Mouse (Mus musculus) lung, embryonic 15.5 days (tissue): ENCODE measurements around the gene Gm14124. TPM values are rescaled to one million over a fixed set of nuclear protein-coding genes. Genes with fewer than 3 reads are reported as not detected.
"Not testable (repeated sequence)": the region's sequence is repeated elsewhere in the genome, so short reads cannot be mapped to it uniquely, and the experiment has no call there.

Experiments used
- ATAC-seq: fragments of 200-750 bp; cut with Nextera tagmentation; 2 replicates; pipeline ENCODE4 v1.8.0; 2017; ENCODE audit warnings: moderate number of reproducible peaks, borderline replicate concordance; ENCODE audit not compliant: low FRiP score, low TSS enrichment; ENCODE audit errors: extremely low read depth
- H3K27ac ChIP-seq: fragments of 300-500 bp; sonication (generic); 2 replicates; pipeline ENCODE4 v1.5.1; 2015; ENCODE audit warnings: moderate library complexity, mild to moderate bottlenecking, inconsistent platforms
- H3K27me3 ChIP-seq: fragments of 300-500 bp; sonication (generic); 2 replicates; pipeline ENCODE4 v1.6.1; 2015; ENCODE audit warnings: inconsistent platforms
- H3K36me3 ChIP-seq: fragments of 300-500 bp; sonication (generic); 2 replicates; pipeline ENCODE4 v1.6.1; 2015; ENCODE audit warnings: inconsistent platforms
- H3K4me1 ChIP-seq: fragments of 300-500 bp; sonication (generic); 2 replicates; pipeline ENCODE4 v1.6.1; 2015; ENCODE audit warnings: inconsistent platforms
- H3K4me2 ChIP-seq: fragments of 300-500 bp; sonication (generic); 2 replicates; pipeline ENCODE4 v1.6.1; 2015; ENCODE audit warnings: inconsistent platforms, mild to moderate bottlenecking, moderate library complexity
- H3K4me3 ChIP-seq: fragments of 300-500 bp; sonication (generic); 2 replicates; pipeline ENCODE4 v1.5.1; 2015; ENCODE audit warnings: mild to moderate bottlenecking, inconsistent platforms
- H3K9ac ChIP-seq: fragments of 300-500 bp; sonication (generic); 2 replicates; pipeline ENCODE4 v1.6.1; 2015; ENCODE audit warnings: inconsistent platforms
- H3K9me3 ChIP-seq: fragments of 300-500 bp; sonication (generic); 2 replicates; pipeline ENCODE4 v1.6.1; 2016; ENCODE audit warnings: inconsistent platforms
- WGBS: fragments of 180-500 bp; shearing (Covaris S2); methylation state at CpG from one replicate; pipeline ENCODE4 v1.1.7; 2015; 5-methylcytosine and 5-hydroxymethylcytosine counted together
- polyA plus RNA-seq: library from polyadenylated mRNA; unstranded; fragments of >200 nt; fragmentation: Nextera tagmentation; extraction: Ambion mirVana; gene quantifications from 2 replicates; pipeline ENCODE4 v1.2.1, GENCODE M21; 2015

Gene Gm14124
- 0.06 TPM in 1 of 2 replicates, not detected in the other for polyA plus RNA-seq

- H3K9me3 ChIP-seq, H3K36me3 ChIP-seq, H3K4me3 ChIP-seq, H3K27me3 ChIP-seq, H3K27ac ChIP-seq, H3K4me2 ChIP-seq, ATAC-seq, H3K4me1 ChIP-seq, H3K9ac ChIP-seq: not testable (repeated sequence)
- WGBS, result 68% methylated on average over 4 of the region's 4 CpGs
Measured at GRCm38 (mm10) chr2:150257291-150257690, at the start of gene Gm14124. Gene Gm14124 (plus strand): TSS chr2:150257517.

DNA sequence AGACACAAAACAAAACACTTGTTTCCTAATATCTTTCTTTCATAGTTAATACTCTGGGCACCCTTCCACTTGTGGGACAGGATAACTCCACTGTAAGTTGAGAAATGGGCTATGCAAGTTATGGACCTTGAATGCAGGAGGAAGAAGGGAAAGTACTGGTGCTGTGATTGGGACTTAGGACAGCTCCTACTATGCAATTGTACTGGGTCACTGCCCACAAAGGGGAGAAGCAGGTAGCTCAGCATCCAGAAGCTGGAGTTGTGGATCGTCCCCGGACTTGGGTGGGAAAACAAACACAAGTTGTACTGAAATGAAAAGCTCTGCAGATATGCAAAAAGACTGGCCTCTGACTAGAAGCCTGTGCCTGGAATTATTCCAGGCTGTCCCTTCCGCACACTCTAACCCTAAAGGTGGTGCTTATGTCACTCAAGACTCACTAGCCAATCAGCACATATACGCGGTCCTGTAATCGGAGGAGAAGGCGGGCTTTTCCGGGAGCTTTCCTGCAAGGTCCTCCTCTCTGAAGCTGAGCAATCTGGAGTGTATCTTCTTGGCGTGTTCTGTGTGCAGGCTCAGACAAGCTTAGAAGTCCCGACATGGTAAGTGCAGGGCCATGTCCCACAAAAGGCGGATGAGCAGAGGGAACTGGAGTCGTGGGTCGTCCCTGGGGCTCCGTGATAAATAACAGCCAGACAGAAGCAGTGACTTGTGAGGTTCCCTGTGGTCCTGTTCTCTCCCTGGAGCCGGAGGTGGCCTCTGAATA, 39.5 kb upstream of the Gm14124 start, which contains the start of gene Zfp937:
Zfp937 (plus strand) TSS at position 474 of the 763 bp plus-strand sequence.
- 2% methylated on average over 15 of the region's 15 CpGs for WGBS
- Histone ChIP-seq H3K9ac (peak within 1 kb of the TSS; percentile 41), H3K4me3 (peak within 1 kb of the TSS; percentile 47), H3K27ac (peak within 1 kb of the TSS; percentile 61), H3K4me2 (peak within 1 kb of the TSS; percentile 47)
- H3K9me3 ChIP-seq, H3K27me3 ChIP-seq, H3K36me3 ChIP-seq, H3K4me1 ChIP-seq: not testable (repeated sequence)
- peak; percentile 100 for ATAC-seq

- peak overlapping the region; percentile 61; the same call in 1 of the 2 replicates for H3K27ac ChIP-seq
- H3K4me1 ChIP-seq, H3K9me3 ChIP-seq, H3K36me3 ChIP-seq, ATAC-seq, H3K27me3 ChIP-seq: not testable (repeated sequence)
- H3K9ac ChIP-seq, result peak overlapping the region; percentile 41
- H3K4me3 ChIP-seq, result peak overlapping the region; percentile 47
- 6% methylated on average over 4 of the region's 4 CpGs for WGBS
- H3K4me2 ChIP-seq, result peak overlapping the region; percentile 47
Measured at GRCm38 (mm10) chr2:150218363-150218725, 39.0 kb upstream of the Gm14124 start.

DNA sequence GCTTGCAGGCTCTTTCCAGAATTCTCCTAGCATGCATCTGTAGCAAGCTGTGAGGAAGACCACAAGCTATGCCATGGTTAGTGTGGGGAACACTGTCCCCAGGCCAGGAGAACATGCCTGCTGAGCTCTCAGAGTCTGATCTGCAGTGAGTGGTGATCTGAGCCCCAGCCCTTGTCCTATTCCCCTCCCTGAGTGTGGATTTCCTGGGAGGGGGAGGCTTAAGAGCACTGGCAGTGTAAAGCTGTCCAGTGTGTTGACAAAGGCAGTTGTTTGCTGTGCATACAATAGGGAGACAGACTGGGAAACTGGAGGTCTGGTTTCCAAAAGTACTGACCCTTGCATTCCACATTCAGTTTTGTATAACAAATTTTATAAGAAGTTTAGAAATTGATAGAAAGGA, 34.1 kb upstream of the Gm14124 start:
- H3K36me3 ChIP-seq, result not testable (repeated sequence)

DNA sequence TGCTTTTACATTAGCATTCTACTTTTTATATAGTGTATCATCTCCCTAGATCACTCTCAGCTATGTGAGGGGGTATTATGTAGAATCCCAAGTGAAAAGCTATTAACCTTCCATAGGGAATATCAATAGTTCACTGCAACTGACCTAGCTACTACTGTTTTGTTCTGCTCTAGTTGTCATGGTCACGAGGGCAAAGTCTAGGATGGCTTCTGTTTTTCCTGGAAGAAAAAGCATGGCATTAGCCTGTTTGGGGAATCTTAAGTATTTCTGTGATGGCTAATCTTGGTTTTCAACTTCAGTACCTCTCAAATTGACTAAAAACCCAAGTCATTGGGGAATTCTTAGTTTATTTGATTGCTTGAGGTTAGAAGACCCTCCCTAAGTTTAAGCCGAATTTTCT, 14.1 kb upstream of the Gm14124 start:
- Histone ChIP-seq H3K9me3 (0 out of 2 replicates have a peak, but pooled peaks cover 4% of the 10 kb centered on the region), H3K9ac (no peak overlapping the region), H3K4me1 (no peaks in the 10 kb centered on the region), H3K4me2 (no peak overlapping the region), H3K27me3 (no peaks in the 10 kb centered on the region), H3K4me3 (no peak overlapping the region), H3K36me3 (peaks cover 13% of the 10 kb centered on the region), H3K27ac (no peak overlapping the region)
- no peak for ATAC-seq
- 83% methylated on average over 2 of the region's 2 CpGs for WGBS

More for the DNA sequence above, 34.1 kb upstream of the Gm14124 start:
- not testable (repeated sequence) for H3K9me3 ChIP-seq, H3K4me2 ChIP-seq, H3K4me1 ChIP-seq, H3K4me3 ChIP-seq, H3K9ac ChIP-seq, H3K27ac ChIP-seq, H3K27me3 ChIP-seq, ATAC-seq

- not testable (repeated sequence) for H3K27ac ChIP-seq, ATAC-seq, H3K4me2 ChIP-seq, H3K4me1 ChIP-seq, H3K9me3 ChIP-seq, H3K27me3 ChIP-seq, H3K4me3 ChIP-seq, H3K9ac ChIP-seq, H3K36me3 ChIP-seq
- 42% methylated on average over 2 of the region's 2 CpGs for WGBS
Measured at GRCm38 (mm10) chr2:150255491-150255890, 1.8 kb upstream of the Gm14124 start, which contains the start of gene Gm21994. Gene Gm21994 (minus strand): TSS chr2:150255591.

DNA sequence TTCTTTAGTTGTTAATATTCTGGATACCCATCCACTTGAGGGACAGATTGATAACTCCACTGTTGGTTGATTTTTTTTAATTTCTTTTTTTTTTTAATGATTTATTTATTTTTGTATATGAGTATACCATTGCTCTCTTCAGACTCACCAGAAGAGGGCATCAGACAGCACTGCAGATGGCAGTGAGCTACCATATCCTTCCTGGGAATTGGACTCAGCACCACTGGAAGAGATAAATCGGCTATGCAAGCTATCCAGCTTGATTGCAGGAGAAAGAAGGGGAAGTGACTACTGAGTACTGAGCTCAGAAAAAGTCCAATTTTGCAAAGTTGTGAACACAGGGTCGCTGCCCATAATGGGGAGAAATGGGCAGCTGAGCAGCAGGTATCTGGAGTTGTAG, 456 bp upstream of the Gm14124 start:
- not testable (repeated sequence) for H3K36me3 ChIP-seq, H3K9me3 ChIP-seq, H3K9ac ChIP-seq, H3K27me3 ChIP-seq, H3K27ac ChIP-seq, H3K4me3 ChIP-seq, H3K4me2 ChIP-seq, ATAC-seq, H3K4me1 ChIP-seq
- 70% methylated on average over 2 of the region's 2 CpGs for WGBS

- H3K27ac ChIP-seq, result no peak overlapping the region
- H3K9me3 ChIP-seq, result no peaks in the 10 kb centered on the region
- 67% methylated on average over 6 of the region's 6 CpGs for WGBS
- no peaks in the 10 kb centered on the region for H3K4me1 ChIP-seq
- no peak overlapping the region for H3K4me3 ChIP-seq
- no peaks in the 10 kb centered on the region for H3K27me3 ChIP-seq
- no peak overlapping the region for H3K9ac ChIP-seq
- no peaks in the 10 kb centered on the region for H3K36me3 ChIP-seq
- H3K4me2 ChIP-seq, result no peak overlapping the region
- no peak for ATAC-seq
Measured at GRCm38 (mm10) chr2:150293669-150294068, 36.4 kb downstream of the Gm14124 start.

- H3K4me3 ChIP-seq, result no peak overlapping the region
- 30% methylated on average over 1 of the region's 1 CpGs for WGBS
- H3K36me3 ChIP-seq, result no peaks in the 10 kb centered on the region
- no peaks in the 10 kb centered on the region for H3K4me1 ChIP-seq
- no peak overlapping the region for H3K9ac ChIP-seq
- no peak overlapping the region for H3K4me2 ChIP-seq
- no peaks in the 10 kb centered on the region for H3K27me3 ChIP-seq
- no peak for ATAC-seq
- H3K9me3 ChIP-seq, result no peaks in the 10 kb centered on the region
- no peak overlapping the region for H3K27ac ChIP-seq
Measured at GRCm38 (mm10) chr2:150299096-150299495, 41.8 kb downstream of the Gm14124 start.

- ATAC-seq, result no peak
- Histone ChIP-seq H3K4me2 (no peak overlapping the region), H3K36me3 (no peaks in the 10 kb centered on the region), H3K27ac (no peak overlapping the region), H3K9ac (no peak overlapping the region), H3K27me3 (no peaks in the 10 kb centered on the region), H3K9me3 (no peaks in the 10 kb centered on the region), H3K4me1 (peaks cover 2% of the 10 kb centered on the region; the same call in 1 of the 2 replicates), H3K4me3 (no peak overlapping the region)
- 83% methylated on average over 10 of the region's 10 CpGs for WGBS
Measured at GRCm38 (mm10) chr2:150307183-150307773, 50.0 kb downstream of the Gm14124 start.

DNA sequence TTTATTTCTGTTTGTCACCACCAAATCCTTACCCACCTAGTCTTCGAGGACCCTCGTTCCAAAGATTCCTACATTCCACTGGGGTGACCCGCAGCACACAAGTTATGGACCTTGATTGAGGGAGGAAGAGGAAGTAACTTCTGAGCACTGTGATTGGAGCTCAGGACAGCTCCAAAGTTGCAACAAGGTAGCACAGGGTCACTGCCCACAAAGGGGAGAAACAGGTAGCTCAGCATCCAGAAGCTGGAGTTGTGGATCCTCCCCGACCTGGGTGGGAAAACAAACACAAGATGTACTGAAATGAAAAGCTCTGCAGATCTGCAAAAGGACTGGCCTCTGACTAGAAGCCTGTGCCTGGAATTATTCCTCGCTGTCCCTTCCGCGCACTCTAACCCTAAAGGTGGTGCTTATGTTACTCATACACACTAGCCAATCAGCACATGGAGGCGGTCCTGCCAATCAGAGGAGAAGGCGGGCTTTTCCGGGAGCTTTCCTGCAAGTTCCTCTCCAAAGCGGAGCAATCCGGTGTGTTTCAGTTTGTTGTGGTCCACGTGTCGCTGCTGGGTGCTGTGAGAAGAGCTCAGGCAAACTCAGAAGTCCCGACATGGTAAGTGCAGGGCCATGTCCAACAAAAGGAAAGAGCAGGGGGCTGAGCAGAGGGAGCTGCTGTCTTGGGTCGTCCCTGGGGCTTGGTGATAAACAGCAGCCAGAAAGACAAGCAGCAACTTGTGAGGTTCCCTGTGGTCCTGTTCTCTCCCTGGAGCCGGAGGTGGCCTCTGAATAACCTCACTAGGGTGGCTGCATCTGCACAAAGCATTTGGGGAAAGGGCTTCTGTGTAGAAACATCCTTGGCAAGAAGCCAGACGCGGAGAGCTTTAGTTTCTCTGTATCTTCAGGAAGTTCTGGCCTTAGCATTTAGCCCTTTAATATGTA, 53.9 kb downstream of the Gm14124 start:
- Histone ChIP-seq H3K9ac (peak overlapping the region; percentile 62), H3K27ac (peak overlapping the region; percentile 44; the same call in 1 of the 2 replicates), H3K4me2 (peak overlapping the region; percentile 62), H3K4me3 (peak overlapping the region; percentile 65)
- peak; percentile 98 for ATAC-seq
- not testable (repeated sequence) for H3K4me1 ChIP-seq, H3K36me3 ChIP-seq, H3K9me3 ChIP-seq, H3K27me3 ChIP-seq
- WGBS, result 10% methylated on average over 19 of the region's 19 CpGs
